Mouse (Mus musculus): ENCODE measurements around the gene Wwc1.

GRCm38 (mm10) chr11:35991846-35992245 lies 11.5 kb upstream of the Wwc1 start:
- no peak for TF ChIP-seq POLR2A (IDR thresholded peaks at IDR 0.05; ENCODE audit: borderline replicate concordance, extremely low read depth, low read depth, low read length)
- TF ChIP-seq CTCF (IDR thresholded peaks at IDR 0.05; ENCODE audit: insufficient read depth, low read length), result no peak
